Mouse (Mus musculus) ES-Bruce4 (cell line): ENCODE measurements around the gene Mrps30.

Source experiments
- CTCF ChIP-seq: IDR thresholded peaks from one replicate; pipeline ENCODE4 v1.8.1; 2011; ENCODE audit warnings: low read depth, low read length
- EP300 ChIP-seq: IDR thresholded peaks from 2 replicates; pipeline ENCODE4 v1.6.1; 2011; ENCODE audit warnings: low read depth, low read length; ENCODE audit not compliant: insufficient read depth
- POLR2A ChIP-seq: IDR thresholded peaks from one replicate; pipeline ENCODE4 v1.8.1; 2011; ENCODE audit warnings: low read length; ENCODE audit not compliant: insufficient read depth

- TF ChIP-seq EP300 (no peak), CTCF (no peak), POLR2A (no peak)
Observed at GRCm38 (mm10) chr13:118386511-118387447, at the start of gene Mrps30, which contains the start of gene B430218F22Rik.
